Mouse (Mus musculus) stomach, embryonic 15.5 days (tissue): ENCODE measurements around the gene Alg1. TPM values are rescaled to one million over a fixed set of nuclear protein-coding genes. Genes with fewer than 3 reads are reported as not detected.
A peak's percentile ranks its signal among the peaks of the same experiment; 100 is the strongest.
"Not testable (repeated sequence)": the region's sequence is repeated elsewhere in the genome, so short reads cannot be mapped to it uniquely, and the experiment has no call there.

ENCODE experiments used
- ATAC-seq: fragments of 200-750 bp; cut with Nextera tagmentation; 2 replicates; pipeline ENCODE4 v1.8.0; 2017; ENCODE audit warnings: low read depth, moderate number of reproducible peaks, moderate TSS enrichment; ENCODE audit not compliant: insufficient read depth, low FRiP score
- H3K27ac ChIP-seq: fragments of 300-500 bp; sonication (generic); 2 replicates; pipeline ENCODE4 v1.5.1; 2015; ENCODE audit warnings: mild to moderate bottlenecking, inconsistent platforms
- H3K27me3 ChIP-seq: fragments of 300-500 bp; sonication (generic); replicated peaks from 2 replicates; pipeline ENCODE4 v1.6.1; 2015; ENCODE audit warnings: inconsistent platforms
- H3K36me3 ChIP-seq: fragments of 300-500 bp; sonication (generic); 2 replicates; pipeline ENCODE4 v1.6.1; 2015; ENCODE audit warnings: inconsistent platforms
- H3K4me1 ChIP-seq: fragments of 300-500 bp; sonication (generic); 2 replicates; pipeline ENCODE4 v1.6.1; 2015; ENCODE audit warnings: inconsistent platforms
- H3K4me2 ChIP-seq: fragments of 300-500 bp; sonication (generic); 2 replicates; pipeline ENCODE4 v1.6.1; 2015; ENCODE audit warnings: mild to moderate bottlenecking, inconsistent platforms
- H3K4me3 ChIP-seq: fragments of 300-500 bp; sonication (generic); replicated peaks from 2 replicates; pipeline ENCODE4 v1.5.1; 2015; ENCODE audit warnings: inconsistent platforms
- H3K9ac ChIP-seq: fragments of 300-500 bp; sonication (generic); 2 replicates; pipeline ENCODE4 v1.6.1; 2015; ENCODE audit warnings: inconsistent platforms
- H3K9me3 ChIP-seq: fragments of 300-500 bp; sonication (generic); 2 replicates; pipeline ENCODE4 v1.6.1; 2016; ENCODE audit warnings: inconsistent platforms
- WGBS: fragments of 180-500 bp; shearing (Covaris S2); methylation state at CpG from one replicate; pipeline ENCODE4 v1.1.7; 2015; 5-methylcytosine and 5-hydroxymethylcytosine counted together
- polyA plus RNA-seq: library from polyadenylated mRNA; unstranded; fragments of >200 nt; fragmentation: Nextera tagmentation; extraction: Ambion mirVana; gene quantifications from 2 replicates; pipeline ENCODE4 v1.2.1, GENCODE M21; 2015

The Alg1 gene
- polyA plus RNA-seq, 1 experiment from 2014 or later: 32.3 TPM

- H3K4me2 ChIP-seq: no peak overlapping the region
- H3K9me3 ChIP-seq: no peaks in the 10 kb centered on the region
- no peak overlapping the region for H3K9ac ChIP-seq
- H3K27ac ChIP-seq: no peak overlapping the region
- H3K4me3 ChIP-seq: no peak overlapping the region
- ATAC-seq: no peak
- no peaks in the 10 kb centered on the region for H3K27me3 ChIP-seq
- no peaks in the 10 kb centered on the region for H3K4me1 ChIP-seq
- no peaks in the 10 kb centered on the region for H3K36me3 ChIP-seq
- 70% methylated on average over 2 of the region's 2 CpGs for WGBS
These were observed 23.1 kb upstream of the Alg1 start for GRCm38 (mm10) chr16:5210365-5210764.

GRCm38 (mm10) chr16:5212150-5212549 is 21.3 kb upstream of the Alg1 start:
- no peak for ATAC-seq
- no peaks in the 10 kb centered on the region for H3K36me3 ChIP-seq
- 79% methylated on average over 3 of the region's 3 CpGs for WGBS
- 0 out of 2 replicates have a peak, but pooled peaks cover 5% of the 10 kb centered on the region for H3K4me1 ChIP-seq
- H3K27ac ChIP-seq: no peak overlapping the region
- H3K9ac ChIP-seq: no peak overlapping the region
- H3K27me3 ChIP-seq: no peaks in the 10 kb centered on the region
- no peaks in the 10 kb centered on the region for H3K9me3 ChIP-seq
- no peak overlapping the region for H3K4me2 ChIP-seq
- no peak overlapping the region for H3K4me3 ChIP-seq

GRCm38 (mm10) chr16:5214126-5214525 is 19.3 kb upstream of the Alg1 start:
- WGBS: 85% methylated on average over 2 of the region's 2 CpGs
- H3K9ac ChIP-seq: no peak overlapping the region
- 0 out of 2 replicates have a peak, but pooled peaks cover 5% of the 10 kb centered on the region for H3K4me1 ChIP-seq

GRCm38 (mm10) chr16:5216686-5217085 is 16.7 kb upstream of the Alg1 start:
- Histone ChIP-seq H3K9me3 (no peaks in the 10 kb centered on the region), H3K4me1 (0 out of 2 replicates have a peak, but pooled peaks cover 5% of the 10 kb centered on the region), H3K9ac (no peak overlapping the region), H3K36me3 (no peaks in the 10 kb centered on the region), H3K27me3 (no peaks in the 10 kb centered on the region), H3K4me2 (no peak overlapping the region), H3K27ac (no peak overlapping the region), H3K4me3 (no peak overlapping the region)
- no peak for ATAC-seq
- WGBS: 38% methylated on average over 6 of the region's 6 CpGs

More at GRCm38 (mm10) chr16:5214126-5214525, 19.3 kb upstream of the Alg1 start:
- H3K27me3 ChIP-seq: no peaks in the 10 kb centered on the region
- H3K36me3 ChIP-seq: no peaks in the 10 kb centered on the region
- H3K9me3 ChIP-seq: no peaks in the 10 kb centered on the region
- H3K4me2 ChIP-seq: no peak overlapping the region
- no peak overlapping the region for H3K4me3 ChIP-seq
- ATAC-seq: no peak
- H3K27ac ChIP-seq: no peak overlapping the region

- Histone ChIP-seq H3K36me3 (no peaks in the 10 kb centered on the region), H3K9ac (no peak overlapping the region), H3K4me3 (no peak overlapping the region), H3K4me2 (no peak overlapping the region), H3K27ac (no peak overlapping the region), H3K4me1 (0 out of 2 replicates have a peak, but pooled peaks cover 5% of the 10 kb centered on the region), H3K27me3 (no peaks in the 10 kb centered on the region), H3K9me3 (no peaks in the 10 kb centered on the region)
- 72% methylated on average over 5 of the region's 5 CpGs for WGBS
- no peak for ATAC-seq
These were observed 15.9 kb upstream of the Alg1 start for GRCm38 (mm10) chr16:5217341-5218133.

GRCm38 (mm10) chr16:5221403-5221802 is 12.0 kb upstream of the Alg1 start:
- H3K4me1 ChIP-seq: 0 out of 2 replicates have a peak, but pooled peaks cover 4% of the 10 kb centered on the region
- no peak for ATAC-seq
- no peaks in the 10 kb centered on the region for H3K9me3 ChIP-seq
- H3K4me2 ChIP-seq: no peak overlapping the region
- no peaks in the 10 kb centered on the region for H3K36me3 ChIP-seq
- no peak overlapping the region for H3K9ac ChIP-seq
- H3K27ac ChIP-seq: no peak overlapping the region
- no peaks in the 10 kb centered on the region for H3K27me3 ChIP-seq
- no peak overlapping the region for H3K4me3 ChIP-seq
- WGBS: 63% methylated on average over 4 of the region's 4 CpGs

- WGBS: 49% methylated on average over 6 of the region's 6 CpGs
- H3K27ac ChIP-seq: no peak within 1 kb of the TSS; the same call in 1 of the 2 replicates
- no peaks in the 10 kb centered on the region for H3K4me1 ChIP-seq
- no peaks in the 10 kb centered on the region for H3K36me3 ChIP-seq
- H3K27me3 ChIP-seq: no peaks in the 10 kb centered on the region
- H3K9me3 ChIP-seq: no peaks in the 10 kb centered on the region
- H3K4me2 ChIP-seq: no peak within 1 kb of the TSS
- peak; percentile 50 for ATAC-seq
- H3K4me3 ChIP-seq: no peak within 1 kb of the TSS
- H3K9ac ChIP-seq: no peak within 1 kb of the TSS
These were observed 11.3 kb upstream of the Alg1 start, which contains the start of gene AU021092 for GRCm38 (mm10) chr16:5222140-5222539. Gene AU021092, minus strand, starts transcription at chr16:5222299.

- H3K4me1 ChIP-seq, H3K36me3 ChIP-seq, ATAC-seq, H3K27ac ChIP-seq, H3K4me3 ChIP-seq, H3K9me3 ChIP-seq, H3K4me2 ChIP-seq, H3K9ac ChIP-seq, H3K27me3 ChIP-seq: not testable (repeated sequence)
- WGBS: 5% methylated on average over 1 of the region's 1 CpGs
These were observed 6.9 kb upstream of the Alg1 start for GRCm38 (mm10) chr16:5226534-5226933.

GRCm38 (mm10) chr16:5227501-5227900 is 5.9 kb upstream of the Alg1 start:
- H3K27ac ChIP-seq, H3K9ac ChIP-seq, ATAC-seq, H3K4me2 ChIP-seq, H3K9me3 ChIP-seq, H3K4me3 ChIP-seq, H3K27me3 ChIP-seq, H3K4me1 ChIP-seq, H3K36me3 ChIP-seq: not testable (repeated sequence)
- 78% methylated on average over 19 of the region's 19 CpGs for WGBS

- H3K9me3 ChIP-seq, H3K27me3 ChIP-seq, ATAC-seq, H3K27ac ChIP-seq, H3K4me1 ChIP-seq, H3K9ac ChIP-seq, H3K4me2 ChIP-seq, H3K4me3 ChIP-seq, H3K36me3 ChIP-seq: not testable (repeated sequence)
- WGBS: 63% methylated on average over 3 of the region's 3 CpGs
These were observed 5.3 kb upstream of the Alg1 start for GRCm38 (mm10) chr16:5228103-5228502.

- 69% methylated on average over 4 of the region's 4 CpGs for WGBS
- peak; percentile 6; the same call in 1 of the 2 replicates for ATAC-seq
- Histone ChIP-seq H3K4me3 (peak overlapping the region; percentile 94), H3K27me3 (no peaks in the 10 kb centered on the region), H3K36me3 (no peaks in the 10 kb centered on the region), H3K4me2 (peak overlapping the region; percentile 80), H3K9ac (no peak overlapping the region), H3K4me1 (peaks cover 7% of the 10 kb centered on the region), H3K9me3 (no peaks in the 10 kb centered on the region), H3K27ac (no peak overlapping the region)
These were observed 439 bp upstream of the Alg1 start for GRCm38 (mm10) chr16:5232982-5233381.

GRCm38 (mm10) chr16:5242355-5242754 is 8.9 kb downstream of the Alg1 start:
- WGBS: 86% methylated on average over 4 of the region's 4 CpGs
- H3K27me3 ChIP-seq: no peaks in the 10 kb centered on the region
- H3K27ac ChIP-seq: no peak overlapping the region
- H3K9ac ChIP-seq: no peak overlapping the region
- H3K9me3 ChIP-seq: no peaks in the 10 kb centered on the region
- no peak for ATAC-seq
- peaks cover 58% of the 10 kb centered on the region for H3K36me3 ChIP-seq
- no peaks in the 10 kb centered on the region for H3K4me1 ChIP-seq
- H3K4me3 ChIP-seq: no peak overlapping the region
- H3K4me2 ChIP-seq: no peak overlapping the region
